Mouse (Mus musculus) liver, embryonic 16.5 days (tissue): ENCODE measurements around the gene Tiam1. TPM values are rescaled to one million over a fixed set of nuclear protein-coding genes. Genes with fewer than 3 reads are reported as not detected.

Experiments used
- ATAC-seq: fragments of 200-750 bp; cut with Nextera tagmentation; 2 replicates; pipeline ENCODE4 v1.8.0; 2017; ENCODE audit warnings: low read depth, mild to moderate bottlenecking, moderate number of reproducible peaks, moderate library complexity
- H3K27ac ChIP-seq: fragments of 300-500 bp; sonication (generic); 2 replicates; pipeline ENCODE4 v1.5.1; 2014; ENCODE audit warnings: mild to moderate bottlenecking, low read length
- H3K27me3 ChIP-seq: fragments of 300-500 bp; sonication (generic); 2 replicates; pipeline ENCODE4 v1.6.1; 2014; ENCODE audit warnings: low read depth, low read length, mixed read lengths; ENCODE audit not compliant: control insufficient read depth, insufficient read depth
- H3K36me3 ChIP-seq: fragments of 300-500 bp; sonication (generic); 2 replicates; pipeline ENCODE4 v1.6.1; 2014; ENCODE audit warnings: mild to moderate bottlenecking; ENCODE audit not compliant: control insufficient read depth, insufficient read depth
- H3K4me1 ChIP-seq: fragments of 300-500 bp; sonication (generic); 2 replicates; pipeline ENCODE4 v1.6.1; 2014; ENCODE audit warnings: low read depth, low read length, mixed read lengths; ENCODE audit not compliant: control insufficient read depth
- H3K4me2 ChIP-seq: fragments of 300-500 bp; sonication (generic); 2 replicates; pipeline ENCODE4 v1.6.1; 2014; ENCODE audit warnings: low read depth, low read length, mixed read lengths
- H3K4me3 ChIP-seq: fragments of 300-500 bp; sonication (generic); 2 replicates; pipeline ENCODE4 v1.5.1; 2014; ENCODE audit warnings: low read depth, mild to moderate bottlenecking, low read length
- H3K9ac ChIP-seq: fragments of 300-500 bp; sonication (generic); 2 replicates; pipeline ENCODE4 v1.6.1; 2014; ENCODE audit warnings: low read depth, low read length
- H3K9me3 ChIP-seq: fragments of 300-500 bp; sonication (generic); replicated peaks from 2 replicates; pipeline ENCODE4 v1.6.1; 2016; ENCODE audit warnings: low read length; ENCODE audit not compliant: control insufficient read depth
- WGBS: fragments of 180-500 bp; shearing (Covaris S2); extraction: QIAGEN DNeasy Blood & Tissue Kit; methylation state at CpG from one replicate; pipeline ENCODE4 v1.1.7; 2014; ENCODE audit not compliant: insufficient replicate concordance; 5-methylcytosine and 5-hydroxymethylcytosine counted together
- polyA plus RNA-seq: library from polyadenylated mRNA; unstranded; fragments of >200 nt; fragmentation: Nextera tagmentation; extraction: Ambion mirVana; gene quantifications from 2 replicates; pipeline ENCODE4 v1.2.1, GENCODE M21; 2015

Gene Tiam1
- polyA plus RNA-seq, 1 experiment from 2014 or later, result 4.2 TPM

DNA sequence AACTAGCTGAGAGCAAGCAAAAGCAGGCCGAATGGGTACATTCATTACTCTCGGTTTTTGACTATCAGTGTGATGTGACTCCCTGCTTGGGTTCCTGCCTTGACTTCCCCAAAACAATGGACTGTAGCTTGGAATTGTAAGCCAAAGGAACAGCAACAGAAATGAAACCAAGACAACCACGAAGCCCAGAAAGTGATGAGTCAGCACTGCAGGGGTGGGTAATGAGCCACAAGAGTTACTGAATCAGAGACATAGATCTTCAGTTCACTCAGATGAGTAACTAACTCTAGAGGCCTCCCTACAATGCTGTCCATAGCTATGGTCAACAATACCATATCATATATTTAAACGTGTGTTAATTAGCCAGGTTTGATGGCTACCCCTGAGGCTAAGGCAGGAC is 259.7 kb downstream of the Tiam1 start:
- no peaks in the 10 kb centered on the region for H3K4me1 ChIP-seq
- no peak overlapping the region for H3K9ac ChIP-seq
- H3K4me2 ChIP-seq, result no peak overlapping the region
- H3K27ac ChIP-seq, result no peak overlapping the region
- no peaks in the 10 kb centered on the region for H3K36me3 ChIP-seq
- WGBS, result 71% methylated on average over 4 of the region's 4 CpGs
- H3K9me3 ChIP-seq, result no peaks in the 10 kb centered on the region
- no peak for ATAC-seq
- no peaks in the 10 kb centered on the region for H3K27me3 ChIP-seq
- H3K4me3 ChIP-seq, result no peak overlapping the region

DNA sequence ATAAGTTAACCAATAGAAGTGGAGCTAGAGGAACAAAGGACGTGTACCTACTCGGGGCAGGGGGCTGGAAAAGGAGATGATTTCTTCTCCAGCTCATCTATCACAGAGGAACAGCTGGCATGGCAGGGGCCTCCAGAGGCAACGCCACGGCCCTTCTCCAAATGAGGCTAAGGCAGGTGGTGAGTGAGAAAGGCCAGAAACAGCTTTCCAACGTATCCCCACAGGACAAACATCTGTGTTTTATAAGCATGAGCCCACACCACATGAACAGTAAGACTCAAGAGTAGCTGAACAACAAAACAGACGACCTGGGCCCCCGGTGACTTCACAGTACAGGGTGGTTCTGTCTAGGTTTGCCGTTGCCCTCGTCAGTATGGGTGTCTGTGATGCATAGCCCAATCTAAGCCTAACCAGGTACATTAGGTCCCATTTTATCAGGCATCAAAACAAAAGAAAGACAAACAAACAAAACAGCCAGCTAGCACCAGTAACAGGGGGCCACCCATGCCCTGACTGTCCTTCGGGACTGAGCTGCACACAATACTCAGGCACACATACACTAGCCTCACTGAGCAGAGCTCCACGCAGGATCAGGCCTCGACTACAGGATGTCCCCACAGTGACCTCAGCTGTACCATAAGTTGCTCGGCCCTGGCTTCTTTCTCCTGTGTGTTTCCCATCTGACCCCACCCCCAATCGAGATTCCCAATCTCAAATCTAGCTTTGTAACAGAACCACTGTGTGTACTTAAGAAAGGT is 260.9 kb downstream of the Tiam1 start:
- H3K4me2 ChIP-seq, result no peak overlapping the region
- H3K36me3 ChIP-seq, result no peaks in the 10 kb centered on the region
- no peak for ATAC-seq
- no peak overlapping the region for H3K9ac ChIP-seq
- H3K27me3 ChIP-seq, result no peaks in the 10 kb centered on the region
- H3K9me3 ChIP-seq, result no peaks in the 10 kb centered on the region
- no peak overlapping the region for H3K27ac ChIP-seq
- no peak overlapping the region for H3K4me3 ChIP-seq
- H3K4me1 ChIP-seq, result no peaks in the 10 kb centered on the region
- 61% methylated on average over 14 of the region's 14 CpGs for WGBS

DNA sequence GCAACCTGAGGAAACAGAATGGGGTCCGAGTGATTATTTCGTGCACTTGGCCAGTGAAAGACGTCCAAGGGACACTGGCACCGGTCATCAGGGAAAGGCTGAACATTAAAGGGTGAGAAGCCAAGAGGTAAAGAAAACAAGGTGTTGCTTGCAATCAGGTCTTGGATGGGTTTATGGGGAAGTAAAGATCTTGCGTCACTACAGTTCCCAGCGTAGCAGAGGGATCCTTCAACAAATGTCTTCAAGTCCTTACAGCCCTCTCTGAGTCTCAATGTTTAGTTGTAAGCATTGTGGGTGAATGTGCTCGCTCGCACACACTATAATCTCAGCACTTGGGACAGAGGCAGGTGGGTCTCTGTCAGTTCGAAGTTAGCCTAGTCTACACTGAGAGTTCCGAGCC is 266.4 kb downstream of the Tiam1 start:
- Histone ChIP-seq H3K27ac (no peak overlapping the region), H3K36me3 (no peaks in the 10 kb centered on the region), H3K27me3 (no peaks in the 10 kb centered on the region), H3K4me2 (no peak overlapping the region), H3K4me1 (peaks cover 4% of the 10 kb centered on the region; the same call in 1 of the 2 replicates), H3K9ac (no peak overlapping the region), H3K4me3 (no peak overlapping the region), H3K9me3 (no peaks in the 10 kb centered on the region)
- no peak for ATAC-seq
- WGBS, result 81% methylated on average over 10 of the region's 10 CpGs

DNA sequence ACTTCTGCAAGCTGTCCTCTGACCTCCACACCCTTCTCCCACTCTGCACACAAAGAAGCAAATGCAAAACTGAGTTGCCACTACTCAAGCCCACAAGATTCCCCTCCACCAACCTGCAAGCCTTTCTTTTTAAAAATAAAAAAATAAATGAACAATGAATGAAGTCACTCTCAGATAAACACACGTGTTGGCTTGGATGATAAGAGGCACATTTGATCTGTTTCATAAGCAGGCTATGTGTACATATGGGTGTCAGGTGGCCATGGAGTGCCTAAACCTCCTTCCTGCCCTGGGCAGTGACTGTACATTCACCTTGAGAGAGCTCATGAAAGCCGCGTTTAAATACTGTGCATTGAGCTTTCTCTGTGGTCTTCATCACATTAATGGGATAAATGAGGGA is 267.5 kb downstream of the Tiam1 start:
- no peaks in the 10 kb centered on the region for H3K9me3 ChIP-seq
- H3K4me1 ChIP-seq, result peaks cover 7% of the 10 kb centered on the region; the same call in 1 of the 2 replicates
- no peak overlapping the region for H3K27ac ChIP-seq
- no peaks in the 10 kb centered on the region for H3K27me3 ChIP-seq
- H3K36me3 ChIP-seq, result no peaks in the 10 kb centered on the region
- no peak overlapping the region for H3K9ac ChIP-seq
- 62% methylated on average over 3 of the region's 3 CpGs for WGBS
- no peak overlapping the region for H3K4me3 ChIP-seq
- H3K4me2 ChIP-seq, result no peak overlapping the region
- no peak for ATAC-seq

DNA sequence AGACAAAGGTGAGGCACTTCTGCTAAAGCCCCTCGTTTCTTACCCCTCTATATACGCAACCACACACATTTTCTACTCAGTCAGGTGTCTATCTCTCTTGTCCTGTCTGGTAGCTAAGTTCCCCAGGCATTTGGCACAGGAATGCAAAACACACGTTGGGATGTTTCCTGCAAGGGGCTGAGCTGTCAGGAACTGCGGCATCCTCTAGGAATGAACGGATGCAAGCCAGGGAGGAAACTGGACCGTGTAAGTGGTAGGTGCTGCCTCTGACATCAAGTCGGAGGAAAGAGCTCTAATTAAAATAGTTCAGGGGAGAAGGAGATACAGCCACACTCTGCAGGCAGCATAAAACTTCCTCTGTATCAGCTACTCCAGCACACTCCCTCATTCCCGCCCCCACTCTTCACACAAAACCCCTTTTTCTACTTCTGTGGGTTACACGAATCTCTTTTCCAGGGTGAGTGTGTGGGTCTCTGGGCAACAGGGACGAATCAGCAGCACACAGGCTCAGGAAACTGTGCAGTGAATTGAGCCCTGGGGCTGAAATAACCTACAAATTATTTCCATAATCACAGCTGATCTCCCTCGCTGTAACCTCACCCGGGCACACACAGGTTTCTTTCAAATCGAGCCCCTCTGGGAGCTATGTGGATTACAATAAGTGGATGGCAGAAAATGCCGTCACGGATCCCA is 269.4 kb downstream of the Tiam1 start:
- H3K27ac ChIP-seq, result no peak overlapping the region
- WGBS, result 56% methylated on average over 15 of the region's 15 CpGs
- no peak overlapping the region for H3K4me2 ChIP-seq
- no peaks in the 10 kb centered on the region for H3K36me3 ChIP-seq
- no peaks in the 10 kb centered on the region for H3K27me3 ChIP-seq
- no peak overlapping the region for H3K4me3 ChIP-seq
- no peaks in the 10 kb centered on the region for H3K9me3 ChIP-seq
- no peak overlapping the region for H3K9ac ChIP-seq
- H3K4me1 ChIP-seq, result peaks cover 7% of the 10 kb centered on the region; the same call in 1 of the 2 replicates
- no peak for ATAC-seq

DNA sequence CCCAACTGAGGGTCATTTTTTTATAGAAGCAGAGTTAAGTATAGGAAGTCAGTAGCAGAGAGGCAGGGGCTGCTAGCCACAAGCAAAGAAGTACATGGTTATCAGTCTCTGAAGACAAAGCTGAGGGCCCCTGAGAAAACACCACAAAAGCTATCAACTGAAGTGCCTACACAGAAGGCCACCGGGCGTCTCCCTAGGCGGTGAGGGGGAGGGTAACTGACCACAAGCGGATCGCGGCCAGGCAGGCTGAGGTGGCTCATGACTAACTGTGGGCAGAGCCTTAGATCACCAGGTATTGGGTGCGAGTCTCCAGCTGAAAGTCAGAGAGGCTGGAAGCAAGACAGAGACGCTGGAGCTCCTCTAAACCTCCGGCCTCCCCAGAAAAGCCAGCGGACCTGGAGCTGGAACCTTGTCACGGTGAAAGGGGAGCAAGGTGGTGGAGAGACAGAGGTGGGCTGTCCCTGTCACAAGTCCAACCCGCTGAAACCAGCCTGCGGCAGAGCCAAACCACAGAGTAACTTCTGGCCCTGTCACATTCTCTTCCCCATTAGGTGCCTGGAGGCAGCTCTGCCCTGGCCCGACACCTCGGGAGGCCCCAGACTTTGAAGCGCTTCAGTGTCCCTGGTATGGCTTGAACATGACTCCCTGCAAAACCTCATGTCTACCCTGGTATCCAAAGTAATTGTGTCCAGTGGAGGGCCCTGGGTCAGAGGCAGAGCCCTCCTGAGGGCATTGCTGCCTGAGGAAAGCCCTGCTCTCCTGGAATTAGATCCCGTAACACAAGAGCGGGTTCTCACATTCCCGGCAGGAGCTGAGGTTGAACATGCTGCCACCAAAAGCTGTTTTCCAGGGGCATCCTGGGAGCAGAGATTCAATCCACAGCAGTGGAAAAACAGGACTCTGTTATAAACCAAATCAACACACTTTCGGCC is 271.3 kb downstream of the Tiam1 start:
- Histone ChIP-seq H3K27me3 (no peaks in the 10 kb centered on the region), H3K4me3 (no peak overlapping the region), H3K4me2 (peak overlapping the region; percentile 10; the same call in 1 of the 2 replicates), H3K27ac (peak overlapping the region; percentile 10), H3K36me3 (no peaks in the 10 kb centered on the region; the same call in 1 of the 2 replicates), H3K4me1 (peaks cover 7% of the 10 kb centered on the region; the same call in 1 of the 2 replicates), H3K9me3 (no peaks in the 10 kb centered on the region), H3K9ac (no peak overlapping the region)
- 21% methylated on average over 20 of the region's 20 CpGs for WGBS
- ATAC-seq, result peak; percentile 66

DNA sequence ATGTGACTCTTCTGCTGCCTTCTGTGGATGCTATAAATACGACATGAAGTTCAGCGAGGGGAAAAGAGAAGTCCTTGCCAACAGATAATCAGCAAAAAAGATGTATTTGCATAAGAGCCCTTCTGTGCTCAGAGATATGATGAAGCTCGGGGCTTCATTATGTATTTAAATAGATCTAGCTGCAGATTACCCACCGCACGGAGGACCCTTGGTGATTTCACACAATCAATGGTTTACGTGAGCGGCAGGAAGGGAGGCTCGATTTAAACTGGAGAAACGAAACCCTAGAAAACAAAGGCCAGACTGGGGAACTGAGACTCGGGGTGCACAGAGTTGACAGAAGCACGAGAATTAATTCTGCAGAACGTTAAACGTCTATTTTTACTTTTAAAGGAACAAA is 272.2 kb downstream of the Tiam1 start:
- Histone ChIP-seq H3K9ac (no peak overlapping the region), H3K4me2 (peak overlapping the region; percentile 10; the same call in 1 of the 2 replicates), H3K36me3 (no peaks in the 10 kb centered on the region; the same call in 1 of the 2 replicates), H3K4me1 (peaks cover 7% of the 10 kb centered on the region; the same call in 1 of the 2 replicates), H3K9me3 (no peaks in the 10 kb centered on the region), H3K27ac (no peak overlapping the region), H3K4me3 (no peak overlapping the region), H3K27me3 (no peaks in the 10 kb centered on the region)
- ATAC-seq, result no peak
- WGBS, result 12% methylated on average over 13 of the region's 13 CpGs

DNA sequence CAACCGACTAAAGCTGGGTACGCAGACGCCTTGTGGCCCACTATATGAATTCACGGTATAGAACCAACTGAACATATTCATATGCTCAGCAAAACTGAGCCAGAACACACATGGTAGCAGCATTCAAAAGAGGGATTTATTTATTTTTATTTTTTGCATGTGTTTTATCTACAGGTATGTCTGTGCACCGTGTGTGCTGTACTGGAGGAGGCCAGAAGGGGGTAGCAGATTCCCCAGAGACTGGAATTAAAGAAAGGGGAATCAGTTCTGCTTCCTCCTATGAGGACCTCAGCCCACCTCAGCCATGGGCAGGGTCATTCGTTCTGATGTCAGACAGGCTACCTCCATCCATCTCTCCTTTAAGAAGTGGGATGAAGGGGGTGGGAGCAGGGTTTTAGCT is 273.5 kb downstream of the Tiam1 start:
- WGBS, result 83% methylated on average over 6 of the region's 6 CpGs
- ATAC-seq, result no peak
- H3K9me3 ChIP-seq, result no peaks in the 10 kb centered on the region
- no peak overlapping the region for H3K9ac ChIP-seq
- no peak overlapping the region for H3K4me2 ChIP-seq
- H3K36me3 ChIP-seq, result no peaks in the 10 kb centered on the region; the same call in 1 of the 2 replicates
- no peak overlapping the region for H3K27ac ChIP-seq
- H3K4me3 ChIP-seq, result no peak overlapping the region
- H3K27me3 ChIP-seq, result no peaks in the 10 kb centered on the region
- peaks cover 7% of the 10 kb centered on the region; the same call in 1 of the 2 replicates for H3K4me1 ChIP-seq
